Mouse (Mus musculus) kidney, adult 8-10 months (tissue): Measurements from ENCODE around the gene Gxylt2.

Experiments
- DNase-seq, 2 experiments: peaks; one replicate each; pipeline ENCODE4 v3.0.0; 2022

The Gxylt2 gene

GRCm38 (mm10) chr6:100802381-100803083, 98.0 kb downstream of the Gxylt2 start:
- peak in 1 of 2 experiments; percentile 7 for DNase-seq

- DNase-seq = no peak
Observed at GRCm38 (mm10) chr6:100803250-100803649, 98.7 kb downstream of the Gxylt2 start.

- DNase-seq = no peak
Observed at GRCm38 (mm10) chr6:100807187-100807586, 102.7 kb downstream of the Gxylt2 start.

GRCm38 (mm10) chr6:100807746-100808145, 103.2 kb downstream of the Gxylt2 start:
- DNase-seq = no peak

GRCm38 (mm10) chr6:100808221-100808778, 103.8 kb downstream of the Gxylt2 start:
- DNase-seq = no peak

GRCm38 (mm10) chr6:100810117-100810516, 105.6 kb downstream of the Gxylt2 start:
- no peak for DNase-seq

GRCm38 (mm10) chr6:100811731-100812130, 107.2 kb downstream of the Gxylt2 start:
- DNase-seq = no peak

GRCm38 (mm10) chr6:100821367-100821766, 116.8 kb downstream of the Gxylt2 start:
- DNase-seq = no peak

GRCm38 (mm10) chr6:100823356-100823755, 118.8 kb downstream of the Gxylt2 start:
- no peak for DNase-seq

GRCm38 (mm10) chr6:100824381-100824965, 119.9 kb downstream of the Gxylt2 start:
- DNase-seq = no peak

- peak; percentile 46 to 67 for DNase-seq
Observed at GRCm38 (mm10) chr6:100826046-100826445, 121.5 kb downstream of the Gxylt2 start.

- no peak for DNase-seq
Observed at GRCm38 (mm10) chr6:100828565-100828964, 124.0 kb downstream of the Gxylt2 start.

- DNase-seq = no peak
Observed at GRCm38 (mm10) chr6:100829770-100830169, 125.2 kb downstream of the Gxylt2 start.

GRCm38 (mm10) chr6:100831188-100831587, 126.7 kb downstream of the Gxylt2 start:
- DNase-seq = no peak

GRCm38 (mm10) chr6:100831751-100832150, 127.2 kb downstream of the Gxylt2 start:
- no peak for DNase-seq

- peak; percentile 88 to 90 for DNase-seq
Observed at GRCm38 (mm10) chr6:100833355-100833754, 128.8 kb downstream of the Gxylt2 start, which contains the start of gene Ppp4r2. Gene Ppp4r2 (plus strand): TSS chr6:100833622.

GRCm38 (mm10) chr6:100833811-100834481, 129.4 kb downstream of the Gxylt2 start:
- DNase-seq = peak; percentile 31 to 44

- no peak for DNase-seq
Observed at GRCm38 (mm10) chr6:100834489-100835160, 130.1 kb downstream of the Gxylt2 start.

- no peak for DNase-seq
Observed at GRCm38 (mm10) chr6:100845058-100845457, 140.5 kb downstream of the Gxylt2 start.

GRCm38 (mm10) chr6:100847264-100847663, 142.7 kb downstream of the Gxylt2 start:
- DNase-seq = no peak

GRCm38 (mm10) chr6:100848682-100849375, 144.3 kb downstream of the Gxylt2 start:
- no peak for DNase-seq

GRCm38 (mm10) chr6:100850671-100851081, 146.1 kb downstream of the Gxylt2 start:
- DNase-seq = no peak
